Mouse (Mus musculus) cortical plate, adult 2 months (tissue): Measurements from ENCODE around the gene Krtcap3. TPM values are rescaled to one million over a fixed set of nuclear protein-coding genes. Genes with fewer than 3 reads are reported as not detected.

Experiments used
- H3K27ac ChIP-seq: fragments of 200-500 bp; 2 replicates; pipeline ENCODE4 v1.5.1; 2012; ENCODE audit warnings: low read length, control low read depth, inconsistent platforms; ENCODE audit not compliant: insufficient read depth
- H3K4me1 ChIP-seq: fragments of 200-500 bp; 2 replicates; pipeline ENCODE4 v1.6.1; 2011; ENCODE audit warnings: low read length; ENCODE audit not compliant: control insufficient read depth, insufficient read depth
- H3K4me3 ChIP-seq: fragments of 200-500 bp; 2 replicates; pipeline ENCODE4 v1.5.1; 2011; ENCODE audit warnings: mild to moderate bottlenecking, low read length, control low read depth; ENCODE audit not compliant: insufficient read depth
- CTCF ChIP-seq: fragments of 200-500 bp; IDR thresholded peaks from 2 replicates; pipeline ENCODE4 v1.5.1; 2011; ENCODE audit warnings: mild to moderate bottlenecking, control low read depth, low read length; ENCODE audit not compliant: insufficient read depth; ENCODE audit errors: extremely low read depth
- POLR2A ChIP-seq: fragments of 200-500 bp; IDR thresholded peaks from 2 replicates; pipeline ENCODE4 v1.6.1; 2011; ENCODE audit warnings: mild to moderate bottlenecking, low read length, control low read depth; ENCODE audit not compliant: insufficient read depth; ENCODE audit errors: extremely low read depth
- polyA plus RNA-seq: library from polyadenylated mRNA; depleted of rRNA; stranded (reverse); fragments of >200 nt; gene quantifications from 2 replicates; pipeline ENCODE4 v1.2.3, GENCODE M21; 2012

Gene Krtcap3
- polyA plus RNA-seq, 1 experiment = 4.0 TPM

DNA sequence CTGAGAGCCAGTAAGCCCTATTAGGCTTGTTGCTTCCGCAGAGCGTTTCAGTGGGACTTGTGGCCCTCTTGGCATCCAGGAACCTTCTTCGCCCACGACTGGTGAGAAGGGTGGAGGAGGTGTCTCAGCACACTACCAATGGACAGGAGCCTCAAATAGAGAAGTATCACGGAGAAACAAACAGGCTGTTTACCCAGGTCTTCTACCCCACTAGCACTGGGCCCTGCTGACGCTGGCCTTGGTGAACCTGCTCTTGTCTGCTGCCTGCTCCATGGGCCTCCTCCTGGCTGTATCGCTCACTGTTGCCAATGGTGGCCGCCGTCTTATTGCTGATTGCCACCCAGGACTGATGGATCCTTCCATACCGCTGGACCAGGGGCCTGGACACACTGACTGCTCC, 660 bp downstream of the Krtcap3 start:
- no peak for TF ChIP-seq CTCF
- no peak for TF ChIP-seq POLR2A
- no peak overlapping the region for H3K27ac ChIP-seq
- no peak overlapping the region for H3K4me3 ChIP-seq
- no peaks in the 10 kb centered on the region for H3K4me1 ChIP-seq

DNA sequence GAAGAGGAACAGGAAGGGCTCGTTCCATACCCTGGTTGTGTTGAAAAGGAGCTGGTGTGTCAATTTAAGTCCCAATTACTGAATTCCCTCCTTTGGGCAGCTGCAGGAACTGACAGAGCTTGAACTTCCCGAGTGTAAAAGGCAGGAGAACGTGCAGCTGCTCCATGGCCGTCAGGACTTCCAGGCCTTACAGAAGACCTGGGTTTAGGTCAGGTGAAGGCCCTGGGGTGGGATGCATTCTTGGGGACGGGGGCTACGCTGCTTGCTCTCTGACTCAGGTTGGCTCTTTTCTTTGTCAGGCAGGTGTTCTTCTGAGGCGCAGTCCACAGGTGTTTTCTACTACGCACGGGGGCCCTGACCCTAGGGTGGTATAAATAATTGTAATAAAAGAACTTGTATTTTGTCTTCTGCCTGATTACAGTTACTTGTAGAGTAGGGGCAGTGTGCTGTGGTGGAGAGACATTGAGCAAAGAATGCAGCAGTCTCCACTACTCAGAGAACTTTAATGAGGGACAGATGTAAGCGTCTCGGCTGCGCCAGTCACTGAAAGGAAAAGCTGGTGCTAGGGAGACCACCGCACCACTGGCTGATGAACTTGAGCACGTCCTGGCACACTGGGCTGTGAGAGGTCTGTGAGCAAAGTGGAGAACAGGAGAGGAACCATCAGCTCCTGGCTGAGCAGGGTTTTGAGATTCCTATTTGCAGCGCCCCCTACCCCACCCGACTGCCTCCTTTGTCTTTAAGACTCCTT, 1.5 kb downstream of the Krtcap3 start:
- TF ChIP-seq CTCF (no peak), POLR2A (no peak)
- H3K4me1 ChIP-seq = no peaks in the 10 kb centered on the region
- H3K27ac ChIP-seq = no peak overlapping the region
- no peak overlapping the region for H3K4me3 ChIP-seq

DNA sequence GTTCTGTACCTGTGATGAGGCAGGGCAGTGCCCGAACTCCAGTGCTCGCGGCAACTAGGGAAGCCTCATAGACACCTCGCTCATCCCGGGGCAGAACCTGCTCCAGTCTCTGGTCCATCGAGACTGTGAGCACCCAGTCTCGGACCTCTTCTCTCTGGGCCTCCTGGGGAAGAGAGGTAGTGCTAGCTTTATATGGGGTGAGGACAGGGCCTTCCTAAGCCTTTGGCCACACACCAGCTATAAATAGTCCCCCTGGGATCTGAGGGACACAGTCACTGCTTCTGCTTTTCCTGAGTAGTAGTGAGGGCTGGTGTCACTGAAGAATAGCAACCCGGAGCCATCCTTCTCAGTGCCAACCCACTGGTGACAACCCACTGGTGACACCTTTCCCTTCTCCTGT, 2.3 kb downstream of the Krtcap3 start:
- TF ChIP-seq POLR2A (no peak), CTCF (no peak)
- H3K4me3 ChIP-seq = no peak overlapping the region
- peak overlapping the region; percentile 28; the same call in 1 of the 2 replicates for H3K27ac ChIP-seq
- H3K4me1 ChIP-seq = no peaks in the 10 kb centered on the region

DNA sequence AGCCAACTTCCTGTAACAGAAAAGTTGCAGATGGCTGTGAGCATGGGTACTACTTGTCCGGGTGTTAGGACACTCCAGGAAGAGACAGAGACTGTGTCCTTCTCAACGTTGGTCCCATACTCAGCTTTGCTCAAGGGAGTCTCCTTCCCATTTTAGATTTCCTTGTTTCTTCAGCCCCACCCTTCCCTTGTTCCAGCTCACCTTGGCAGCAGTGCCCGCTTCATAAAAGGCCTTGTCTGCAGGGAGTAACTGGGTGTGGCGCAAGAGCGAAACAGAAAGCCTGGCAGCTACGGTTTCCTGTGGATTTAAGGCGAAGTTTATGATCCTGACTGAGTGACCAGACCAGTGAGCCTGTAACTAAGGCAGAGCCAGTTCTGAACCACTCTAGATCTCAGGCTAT, 3.0 kb downstream of the Krtcap3 start:
- H3K27ac ChIP-seq = peak overlapping the region; percentile 28; the same call in 1 of the 2 replicates
- TF ChIP-seq POLR2A = no peak
- TF ChIP-seq CTCF = no peak
- no peaks in the 10 kb centered on the region for H3K4me1 ChIP-seq
- H3K4me3 ChIP-seq = no peak overlapping the region

DNA sequence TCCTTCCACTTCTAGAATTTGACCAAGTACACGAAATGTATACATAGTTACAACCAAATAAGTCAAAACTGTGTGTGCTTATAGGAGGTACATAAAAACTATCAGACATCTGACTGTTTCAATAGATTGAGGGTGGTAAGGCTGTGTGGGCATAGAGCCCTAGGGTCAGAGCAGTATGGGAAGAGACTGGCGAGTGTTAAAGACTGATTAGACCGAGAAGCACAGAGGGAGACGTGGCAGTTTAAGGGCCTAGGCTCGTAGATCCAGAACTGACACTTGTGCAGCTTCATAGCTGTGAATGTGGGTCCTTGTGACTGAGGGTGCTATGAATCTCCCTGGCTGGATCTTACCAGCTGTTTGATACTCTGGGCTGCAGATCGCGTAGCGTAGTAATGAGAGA, 3.4 kb downstream of the Krtcap3 start:
- Histone ChIP-seq H3K4me3 (no peak overlapping the region), H3K27ac (no peak overlapping the region), H3K4me1 (no peaks in the 10 kb centered on the region)
- no peak for TF ChIP-seq POLR2A
- no peak for TF ChIP-seq CTCF

DNA sequence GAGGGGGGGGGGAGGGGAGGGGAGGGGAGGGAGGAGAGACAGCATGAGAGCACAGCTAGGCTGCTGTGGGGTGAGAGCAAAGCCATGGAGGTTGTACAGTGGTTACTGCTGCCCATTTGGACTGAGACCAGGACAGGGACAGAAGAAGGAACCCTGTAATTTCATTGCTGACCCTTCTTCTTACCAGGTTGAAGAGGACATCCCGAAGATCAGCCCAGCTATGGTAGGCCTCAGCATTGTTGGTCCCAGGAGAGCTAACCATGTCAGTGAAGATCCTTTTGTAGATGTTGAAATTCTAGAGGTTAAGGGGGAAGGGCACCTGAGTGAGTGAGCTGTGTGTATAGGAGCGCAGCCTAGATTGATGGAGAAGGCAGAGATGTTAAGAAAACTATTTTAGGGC, 3.9 kb downstream of the Krtcap3 start:
- TF ChIP-seq CTCF (no peak), POLR2A (no peak)
- H3K4me3 ChIP-seq = no peak overlapping the region
- H3K27ac ChIP-seq = no peak overlapping the region
- H3K4me1 ChIP-seq = no peaks in the 10 kb centered on the region

DNA sequence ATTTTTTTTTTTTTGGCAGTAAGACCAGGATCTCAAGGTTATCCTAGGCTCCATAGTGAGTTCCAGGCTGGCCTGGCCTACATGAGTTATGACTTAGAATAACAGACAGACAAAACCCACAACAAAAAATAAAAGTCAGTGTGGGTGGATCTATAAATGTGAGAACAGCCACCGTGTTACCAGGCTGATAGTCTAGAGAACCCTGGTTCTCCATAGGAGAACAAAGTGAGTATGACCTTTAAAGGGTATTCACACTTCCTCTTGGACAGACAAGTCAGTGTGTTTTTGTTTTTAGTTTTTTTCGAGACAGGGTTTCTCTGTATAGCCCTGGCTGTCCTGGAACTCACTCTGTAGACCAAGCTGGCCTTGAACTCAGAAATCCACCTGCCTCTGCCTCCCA, 4.5 kb downstream of the Krtcap3 start:
- Histone ChIP-seq H3K4me1 (no peaks in the 10 kb centered on the region), H3K27ac (no peak overlapping the region), H3K4me3 (no peak overlapping the region)
- TF ChIP-seq CTCF (no peak), POLR2A (no peak)

DNA sequence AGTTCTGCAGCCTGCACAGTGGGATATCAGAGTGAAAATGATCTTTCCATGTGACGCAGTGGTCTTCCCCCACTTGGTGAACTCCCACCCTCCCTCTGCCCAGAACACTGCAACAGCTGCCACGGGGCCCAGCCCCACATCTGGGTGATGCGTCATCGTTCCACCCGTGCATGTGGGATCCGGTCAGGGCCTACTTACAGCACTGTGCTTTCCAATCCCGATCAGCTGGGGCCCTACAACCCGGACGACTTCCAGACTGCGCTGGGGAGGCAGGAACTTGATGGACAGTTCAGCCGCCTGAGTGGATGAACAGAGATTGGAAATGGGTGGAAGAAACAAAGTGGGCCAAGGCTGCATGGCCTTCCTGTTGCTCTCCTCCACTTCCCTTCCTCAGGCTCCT, 6.1 kb downstream of the Krtcap3 start:
- Histone ChIP-seq H3K4me3 (no peak overlapping the region), H3K4me1 (no peaks in the 10 kb centered on the region), H3K27ac (no peak overlapping the region)
- TF ChIP-seq CTCF (no peak), POLR2A (no peak)

DNA sequence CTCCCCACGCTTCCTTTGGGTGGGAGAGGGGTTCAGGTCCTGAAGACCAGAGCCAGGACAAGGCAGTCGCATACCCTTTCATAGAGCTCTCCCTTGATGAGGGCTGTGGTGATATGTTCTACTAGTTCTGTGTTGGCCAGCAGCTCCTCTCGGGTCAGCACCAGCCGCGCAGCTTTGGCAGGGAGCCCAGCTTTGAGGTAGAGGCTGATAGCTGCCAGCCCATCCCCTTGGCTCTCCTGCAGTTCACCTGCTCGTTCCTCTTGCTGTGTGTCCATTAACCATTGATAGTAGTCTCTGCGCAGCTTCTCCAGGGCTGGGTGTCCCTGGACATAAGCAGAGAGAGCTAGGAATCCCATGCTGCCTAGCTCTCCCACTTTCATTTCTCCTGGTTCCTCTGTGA, 14.6 kb downstream of the Krtcap3 start:
- Histone ChIP-seq H3K4me1 (no peaks in the 10 kb centered on the region), H3K27ac (no peak overlapping the region), H3K4me3 (no peak overlapping the region)
- no peak for TF ChIP-seq POLR2A
- TF ChIP-seq CTCF = no peak

DNA sequence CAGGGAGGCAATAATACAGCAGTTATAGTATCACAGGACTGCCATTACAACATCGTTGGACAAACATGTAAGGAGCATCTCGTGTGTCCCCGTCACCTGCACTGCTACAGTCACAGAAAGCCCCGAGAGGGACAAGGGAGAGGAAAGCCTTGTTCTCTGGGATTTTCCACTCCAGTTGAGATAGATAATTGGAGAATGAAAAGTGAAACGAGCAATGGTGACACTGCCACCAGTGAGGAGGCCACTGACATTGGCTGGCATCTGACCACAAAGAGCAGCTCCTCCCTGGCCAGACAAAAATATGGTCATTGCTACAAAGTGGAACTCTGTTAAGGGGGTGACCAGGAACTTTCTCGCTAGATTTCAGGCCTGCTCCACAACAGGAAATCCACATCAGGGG, 16.2 kb downstream of the Krtcap3 start:
- Histone ChIP-seq H3K4me3 (no peak overlapping the region), H3K27ac (no peak overlapping the region), H3K4me1 (no peaks in the 10 kb centered on the region)
- TF ChIP-seq CTCF (no peak), POLR2A (no peak)

DNA sequence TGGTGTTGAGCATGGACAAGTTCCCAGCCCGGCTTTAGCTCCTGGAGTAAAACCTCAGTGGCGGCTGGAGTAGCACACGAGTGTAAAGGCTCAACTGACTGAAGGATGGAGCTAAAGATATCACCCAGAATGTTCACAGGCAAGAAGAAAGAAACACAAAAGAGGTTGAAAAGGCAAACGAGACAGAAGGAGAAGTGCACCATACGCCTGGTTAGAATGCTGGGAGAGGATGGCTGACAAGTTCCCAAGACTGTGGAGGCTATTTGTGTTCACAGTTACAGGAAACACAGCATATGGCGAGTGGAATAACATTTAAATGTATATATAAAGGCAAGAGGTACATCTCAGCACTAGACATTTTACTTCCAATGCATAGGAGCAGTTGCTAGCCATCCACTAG, 21.5 kb downstream of the Krtcap3 start:
- Histone ChIP-seq H3K4me1 (no peaks in the 10 kb centered on the region; the same call in 1 of the 2 replicates), H3K4me3 (no peak overlapping the region), H3K27ac (no peak overlapping the region)
- TF ChIP-seq POLR2A = no peak
- no peak for TF ChIP-seq CTCF
